Mouse (Mus musculus): ENCODE results near the gene Mfsd6. TPM values are rescaled to one million over a fixed set of nuclear protein-coding genes. Genes with fewer than 3 reads are reported as not detected.

Gene Mfsd6
- polyA plus RNA-seq, 1 experiment: 3.7 TPM

- H3K4me3 ChIP-seq (ENCODE audit: extremely low read depth, insufficient read depth, insufficient read length): no peak overlapping the region
- H3K36me3 ChIP-seq (ENCODE audit: control insufficient read depth, insufficient read depth, low read length): no peaks in the 10 kb centered on the region
- TF ChIP-seq POLR2A (IDR thresholded peaks at IDR 0.05; ENCODE audit: low read depth, low read length): no peak
- no peak for TF ChIP-seq CTCF (IDR thresholded peaks at IDR 0.05; ENCODE audit: extremely low read depth, insufficient read depth, insufficient read length, insufficient replicate concordance)
- no peak for DNase-seq (ENCODE audit: low read depth in 1 of 2, low spot score in 2 of 2)
- H3K27me3 ChIP-seq (ENCODE audit: control insufficient read depth, insufficient read depth, low read length): no peaks in the 10 kb centered on the region
- 87% methylated on average over 4 of the region's 4 CpGs for WGBS
- H3K27ac ChIP-seq (ENCODE audit: insufficient read depth, low read length): no peak overlapping the region
- H3K4me1 ChIP-seq (ENCODE audit: control insufficient read depth, insufficient read depth, insufficient read length): no peaks in the 10 kb centered on the region
Observed at GRCm38 (mm10) chr1:52683550-52683949, 43.7 kb downstream of the Mfsd6 start.

- DNase-seq (ENCODE audit: low read depth in 1 of 2, low spot score in 2 of 2): no peak
- TF ChIP-seq POLR2A (IDR thresholded peaks at IDR 0.05; ENCODE audit: low read depth, low read length): no peak
- TF ChIP-seq CTCF (IDR thresholded peaks at IDR 0.05; ENCODE audit: extremely low read depth, insufficient read depth, insufficient read length, insufficient replicate concordance): no peak
- 77% methylated on average over 3 of the region's 3 CpGs for whole genome bisulfite sequencing
Observed at GRCm38 (mm10) chr1:52676621-52677020, 50.6 kb downstream of the Mfsd6 start.

GRCm38 (mm10) chr1:52675561-52676551 is 51.4 kb downstream of the Mfsd6 start:
- Histone ChIP-seq H3K27ac (ENCODE audit: insufficient read depth, low read length) (no peak overlapping the region), H3K27me3 (ENCODE audit: control insufficient read depth, insufficient read depth, low read length) (no peaks in the 10 kb centered on the region), H3K36me3 (ENCODE audit: control insufficient read depth, insufficient read depth, low read length) (no peaks in the 10 kb centered on the region), H3K4me3 (ENCODE audit: extremely low read depth, insufficient read depth, insufficient read length) (no peak overlapping the region), H3K4me1 (ENCODE audit: control insufficient read depth, insufficient read depth, insufficient read length) (no peaks in the 10 kb centered on the region)
- DNase-seq (ENCODE audit: low read depth in 1 of 2, low spot score in 2 of 2): no peak
- no peak for TF ChIP-seq CTCF (IDR thresholded peaks at IDR 0.05; ENCODE audit: extremely low read depth, insufficient read depth, insufficient read length, insufficient replicate concordance)
- no peak for TF ChIP-seq POLR2A (IDR thresholded peaks at IDR 0.05; ENCODE audit: low read depth, low read length)
- WGBS: 61% methylated on average over 7 of the region's 7 CpGs

More at GRCm38 (mm10) chr1:52676621-52677020, 50.6 kb downstream of the Mfsd6 start:
- Histone ChIP-seq H3K4me1 (ENCODE audit: control insufficient read depth, insufficient read depth, insufficient read length) (no peaks in the 10 kb centered on the region), H3K27ac (ENCODE audit: insufficient read depth, low read length) (no peak overlapping the region), H3K4me3 (ENCODE audit: extremely low read depth, insufficient read depth, insufficient read length) (no peak overlapping the region), H3K36me3 (ENCODE audit: control insufficient read depth, insufficient read depth, low read length) (no peaks in the 10 kb centered on the region), H3K27me3 (ENCODE audit: control insufficient read depth, insufficient read depth, low read length) (no peaks in the 10 kb centered on the region)

- Histone ChIP-seq H3K36me3 (ENCODE audit: control insufficient read depth, insufficient read depth, low read length) (no peaks in the 10 kb centered on the region), H3K4me3 (ENCODE audit: extremely low read depth, insufficient read depth, insufficient read length) (no peak overlapping the region), H3K4me1 (ENCODE audit: control insufficient read depth, insufficient read depth, insufficient read length) (no peaks in the 10 kb centered on the region), H3K27me3 (ENCODE audit: control insufficient read depth, insufficient read depth, low read length) (no peaks in the 10 kb centered on the region), H3K27ac (ENCODE audit: insufficient read depth, low read length) (no peak overlapping the region)
- no peak for DNase-seq (ENCODE audit: low read depth in 1 of 2, low spot score in 2 of 2)
- 91% methylated on average over 1 of the region's 1 CpGs for WGBS
- TF ChIP-seq POLR2A (IDR thresholded peaks at IDR 0.05; ENCODE audit: low read depth, low read length) (no peak), CTCF (IDR thresholded peaks at IDR 0.05; ENCODE audit: extremely low read depth, insufficient read depth, insufficient read length, insufficient replicate concordance) (no peak)
Observed at GRCm38 (mm10) chr1:52669931-52670330, 57.3 kb downstream of the Mfsd6 start.

GRCm38 (mm10) chr1:52668743-52669323 is 58.4 kb downstream of the Mfsd6 start:
- Histone ChIP-seq H3K4me3 (ENCODE audit: extremely low read depth, insufficient read depth, insufficient read length) (no peak overlapping the region), H3K4me1 (ENCODE audit: control insufficient read depth, insufficient read depth, insufficient read length) (no peaks in the 10 kb centered on the region), H3K27me3 (ENCODE audit: control insufficient read depth, insufficient read depth, low read length) (no peaks in the 10 kb centered on the region), H3K27ac (ENCODE audit: insufficient read depth, low read length) (no peak overlapping the region), H3K36me3 (ENCODE audit: control insufficient read depth, insufficient read depth, low read length) (no peaks in the 10 kb centered on the region)
- WGBS: 79% methylated on average over 7 of the region's 7 CpGs
- no peak for TF ChIP-seq POLR2A (IDR thresholded peaks at IDR 0.05; ENCODE audit: low read depth, low read length)
- no peak for TF ChIP-seq CTCF (IDR thresholded peaks at IDR 0.05; ENCODE audit: extremely low read depth, insufficient read depth, insufficient read length, insufficient replicate concordance)
- no peak for DNase-seq (ENCODE audit: low read depth in 1 of 2, low spot score in 2 of 2)

GRCm38 (mm10) chr1:52663228-52663627 is 64.0 kb downstream of the Mfsd6 start:
- Histone ChIP-seq H3K36me3 (ENCODE audit: control insufficient read depth, insufficient read depth, low read length) (peaks cover 2% of the 10 kb centered on the region; the same call in 1 of the 2 replicates), H3K4me3 (ENCODE audit: extremely low read depth, insufficient read depth, insufficient read length) (no peak overlapping the region), H3K27ac (ENCODE audit: insufficient read depth, low read length) (no peak overlapping the region), H3K4me1 (ENCODE audit: control insufficient read depth, insufficient read depth, insufficient read length) (no peaks in the 10 kb centered on the region), H3K27me3 (ENCODE audit: control insufficient read depth, insufficient read depth, low read length) (no peaks in the 10 kb centered on the region)
- TF ChIP-seq POLR2A (IDR thresholded peaks at IDR 0.05; ENCODE audit: low read depth, low read length) (no peak), CTCF (IDR thresholded peaks at IDR 0.05; ENCODE audit: extremely low read depth, insufficient read depth, insufficient read length, insufficient replicate concordance) (no peak)
- WGBS: 93% methylated on average over 7 of the region's 7 CpGs
- DNase-seq (ENCODE audit: low read depth in 1 of 2, low spot score in 2 of 2): no peak
